ENCODE assay signal across 8 mouse cellular contexts in the genomic region with DNA sequence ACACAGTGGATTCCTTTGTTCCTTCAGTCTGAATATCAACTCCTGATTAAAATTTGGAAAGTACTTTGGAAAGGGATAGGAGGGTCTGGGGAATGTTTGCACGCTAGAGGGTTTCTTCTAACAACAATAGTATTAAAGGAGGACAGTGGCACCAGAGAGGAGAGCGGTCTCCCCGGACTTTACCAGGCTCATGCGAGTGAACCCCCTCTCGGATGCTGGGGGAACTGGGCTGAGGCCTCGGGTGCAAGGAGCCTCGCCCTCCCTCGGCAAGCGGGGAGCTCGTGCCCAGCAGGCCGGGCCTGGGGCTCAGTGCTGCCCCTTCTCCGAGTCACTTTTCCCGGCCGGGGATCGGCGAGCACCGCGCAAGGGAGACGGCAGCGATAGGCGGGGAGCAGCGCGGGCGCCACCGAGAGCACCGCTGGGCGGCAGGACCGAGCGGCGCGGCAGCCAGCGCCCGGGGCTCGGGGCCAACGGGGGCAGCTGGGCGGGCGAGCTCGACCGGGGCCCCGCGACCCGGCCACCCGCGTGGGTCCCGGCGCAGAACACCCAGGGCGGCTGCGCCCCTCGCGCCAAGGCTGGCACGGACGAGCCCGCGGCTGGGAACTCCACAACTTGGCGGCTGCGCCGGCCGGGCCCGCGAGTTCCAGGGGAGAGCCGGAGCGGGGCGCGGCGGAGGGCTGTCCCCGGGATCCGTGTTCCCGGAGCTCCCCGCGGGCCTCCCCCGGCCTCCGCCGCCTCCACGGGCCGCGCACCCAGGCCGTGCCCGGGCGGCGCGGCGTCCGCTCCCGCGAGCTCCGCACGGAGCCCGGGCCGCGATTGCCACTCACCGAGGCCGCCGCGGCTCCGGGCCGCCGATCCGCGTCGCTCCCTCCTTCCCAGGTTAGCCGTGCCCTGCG. TPM values are rescaled to one million over a fixed set of nuclear protein-coding genes. Genes with fewer than 3 reads are reported as not detected.
DNase-seq lines count a peak whose midpoint lies in the region; ATAC-seq and TF ChIP-seq lines count a peak whose summit lies in the region.

No protein-coding gene starts in this region.

- 0 out of 2 replicates have a peak, but pooled peaks have one; percentile 8 for TF ChIP-seq CTCF in bone marrow macrophage, adult 2 months (IDR thresholded peaks at IDR 0.05; ENCODE audit: low read depth, low read length)

- no peaks in the 10 kb centered on the region for H3K36me3 ChIP-seq in heart, embryonic 12.5 days
- no peaks in the 10 kb centered on the region for H3K36me3 ChIP-seq in kidney, embryonic 16.5 days (ENCODE audit: insufficient read depth, low read length)
- no peaks in the 10 kb centered on the region; the same call in 1 of the 2 replicates for H3K36me3 ChIP-seq in liver, embryonic 15.5 days (replicated peaks)
- H3K36me3 ChIP-seq in neural tube, embryonic 11.5 days (ENCODE audit: control insufficient read depth, insufficient read depth, low read length), result no peaks in the 10 kb centered on the region

- H3K4me2 ChIP-seq in heart, embryonic 12.5 days, result peak overlapping the region; percentile 79
- peak overlapping the region; percentile 78 for H3K4me2 ChIP-seq in kidney, embryonic 16.5 days (replicated peaks; ENCODE audit: low read depth, low read length)
- peak overlapping the region; percentile 96 for H3K4me2 ChIP-seq in liver, embryonic 15.5 days
- peak overlapping the region; percentile 40 for H3K4me2 ChIP-seq in neural tube, embryonic 11.5 days (ENCODE audit: low read depth)

- ATAC-seq in erythroblast, adult 5-6 weeks (replicated peaks; ENCODE audit: low FRiP score, poor library complexity, severe bottlenecking), result peak; percentile 62
- peak; percentile 70 for ATAC-seq in heart, embryonic 12.5 days (ENCODE audit: insufficient number of reproducible peaks, low FRiP score)
- ATAC-seq in kidney, embryonic 16.5 days (ENCODE audit: low FRiP score, low TSS enrichment), result peak; percentile 39
- peak; percentile 72 for ATAC-seq in liver, embryonic 15.5 days (ENCODE audit: insufficient read depth)
- ATAC-seq in neural tube, embryonic 11.5 days (ENCODE audit: insufficient read depth, low FRiP score, low TSS enrichment), result peak; percentile 62

- peaks cover 10% of the 10 kb centered on the region for H3K4me1 ChIP-seq in bone marrow macrophage, adult 2 months (ENCODE audit: control insufficient read depth, insufficient read depth, low read length)
- peaks cover 25% of the 10 kb centered on the region for H3K4me1 ChIP-seq in heart, embryonic 12.5 days (replicated peaks)
- peaks cover 44% of the 10 kb centered on the region for H3K4me1 ChIP-seq in kidney, embryonic 16.5 days (ENCODE audit: insufficient read depth, low read length)
- peaks cover 48% of the 10 kb centered on the region for H3K4me1 ChIP-seq in liver, embryonic 15.5 days (replicated peaks)
- H3K4me1 ChIP-seq in neural tube, embryonic 11.5 days (ENCODE audit: control insufficient read depth, insufficient read depth, low read length), result peaks cover 10% of the 10 kb centered on the region; the same call in 1 of the 2 replicates

- H3K4me3 ChIP-seq in bone marrow macrophage, adult 2 months (ENCODE audit: insufficient read depth, low read length), result peak overlapping the region; percentile 99
- peak overlapping the region; percentile 95 for H3K4me3 ChIP-seq in heart, embryonic 12.5 days
- H3K4me3 ChIP-seq in kidney, embryonic 16.5 days (ENCODE audit: low read length), result peak overlapping the region; percentile 90
- H3K4me3 ChIP-seq in liver, embryonic 15.5 days (replicated peaks), result peak overlapping the region; percentile 94
- H3K4me3 ChIP-seq in neural tube, embryonic 11.5 days (ENCODE audit: low read depth, low read length), result peak overlapping the region; percentile 79

- peak overlapping the region; percentile 77 for H3K27ac ChIP-seq in bone marrow macrophage, adult 2 months (ENCODE audit: insufficient read depth, low read depth, low read length)
- H3K27ac ChIP-seq in heart, embryonic 12.5 days (ENCODE audit: poor library complexity, severe bottlenecking), result peak overlapping the region; percentile 99
- H3K27ac ChIP-seq in kidney, embryonic 16.5 days (ENCODE audit: low read length), result peak overlapping the region; percentile 97
- H3K27ac ChIP-seq in liver, embryonic 15.5 days (replicated peaks), result peak overlapping the region; percentile 97
- H3K27ac ChIP-seq in neural tube, embryonic 11.5 days (ENCODE audit: low read depth, low read length), result peak overlapping the region; percentile 98

- TF ChIP-seq POLR2A in bone marrow macrophage, adult 2 months (IDR thresholded peaks at IDR 0.05; ENCODE audit: borderline replicate concordance, low read depth, low read length), result no peak

- peak; percentile 61 for DNase-seq in CD4-positive helper T cell, adult 2 months (ENCODE audit: low read depth, low spot score)
- peak; percentile 79 for DNase-seq in neural tube, embryonic 11.5 days (ENCODE audit: low spot score)
- DNase-seq in testis, postnatal 10 days (ENCODE audit: low spot score), result peak; percentile 74

- under 1% methylated on average over 89 of the region's 102 CpGs for WGBS in heart, embryonic 12.5 days
- 0% methylated on average over 57 of the region's 102 CpGs for WGBS in kidney, embryonic 16.5 days
- under 1% methylated on average over 86 of the region's 102 CpGs for WGBS in liver, embryonic 15.5 days (ENCODE audit: insufficient replicate concordance)
- 0% methylated on average over 63 of the region's 102 CpGs for WGBS in neural tube, embryonic 11.5 days

- H3K9ac ChIP-seq in heart, embryonic 12.5 days, result peak overlapping the region; percentile 99
- H3K9ac ChIP-seq in kidney, embryonic 16.5 days (replicated peaks; ENCODE audit: low read length), result peak overlapping the region; percentile 99
- H3K9ac ChIP-seq in liver, embryonic 15.5 days, result peak overlapping the region; percentile 99
- H3K9ac ChIP-seq in neural tube, embryonic 11.5 days (ENCODE audit: low read length), result peak overlapping the region; percentile 92

- H3K9me3 ChIP-seq in heart, embryonic 12.5 days (replicated peaks), result no peaks in the 10 kb centered on the region
- H3K9me3 ChIP-seq in kidney, embryonic 16.5 days (ENCODE audit: low read length), result no peaks in the 10 kb centered on the region
- H3K9me3 ChIP-seq in liver, embryonic 15.5 days (replicated peaks), result no peaks in the 10 kb centered on the region
- H3K9me3 ChIP-seq in neural tube, embryonic 11.5 days (ENCODE audit: control insufficient read depth, low read length), result no peaks in the 10 kb centered on the region

- H3K27me3 ChIP-seq in heart, embryonic 12.5 days (replicated peaks), result no peaks in the 10 kb centered on the region
- no peaks in the 10 kb centered on the region for H3K27me3 ChIP-seq in kidney, embryonic 16.5 days (ENCODE audit: insufficient read depth, low read length)
- no peaks in the 10 kb centered on the region for H3K27me3 ChIP-seq in liver, embryonic 15.5 days
- H3K27me3 ChIP-seq in neural tube, embryonic 11.5 days (ENCODE audit: control insufficient read depth, insufficient read depth, low read length), result no peaks in the 10 kb centered on the region

RNA-seq across cellular contexts. Expression of a gene that starts 1.3 kb away (rescaled TPM):
- polyA plus RNA-seq in bone marrow macrophage, adult 2 months (2012; ENCODE audit: insufficient read depth, insufficient read length, missing spikeins), result 9.2 and 9.6 TPM in 2 replicates
- total RNA-seq in erythroblast, adult 5-6 weeks (2015; ENCODE audit: low replicate concordance), result 66.7 and 71.5 TPM in 2 replicates
- 68.1 and 82.0 TPM in 2 replicates for total RNA-seq in erythroblast, adult 5-6 weeks (2017; ENCODE audit: low replicate concordance)
- polyA plus RNA-seq in heart, embryonic 12.5 days (2016; fragmentation: Nextera tagmentation; extraction: Ambion mirVana), result 28.5 and 29.6 TPM in 2 replicates
- polyA plus RNA-seq in kidney, embryonic 16.5 days (2015; fragmentation: Nextera tagmentation; extraction: Ambion mirVana), result 49.3 and 57.6 TPM in 2 replicates
- polyA plus RNA-seq in liver, embryonic 15.5 days (2015; fragmentation: Nextera tagmentation; extraction: Ambion mirVana), result 19.1 and 19.9 TPM in 2 replicates
- 37.7 and 40.2 TPM in 2 replicates for polyA plus RNA-seq in neural tube, embryonic 11.5 days (2014; fragmentation: Nextera tagmentation; extraction: Ambion mirVana)

Comparison
In these comparisons a context has a peak if more than half of its experiments do, and no peak if none do; other contexts are left out.
1. Peak in every context shown above with its lines: DNase-seq, ATAC-seq, H3K4me3 ChIP-seq and H3K27ac ChIP-seq.
2. H3K4me2 ChIP-seq: peak in every context shown above with its lines; median percentile 96 in liver, embryonic 15.5 days; 79 in heart, embryonic 12.5 days; 78 in kidney, embryonic 16.5 days; 40 in neural tube, embryonic 11.5 days.